Mouse (Mus musculus): ENCODE measurements around the gene Map3k1.

Gene Map3k1

GRCm38 (mm10) chr13:111808637-111809465, at the start of gene Map3k1:
Map3k1 (minus strand) TSS chr13:111808993.
- peak in 1 of 2 experiments; percentile 53 for DNase-seq (ENCODE audit: low read depth in 1 of 2, low spot score in 2 of 2)

GRCm38 (mm10) chr13:111856786-111857455, 48.1 kb upstream of the Map3k1 start:
- DNase-seq (ENCODE audit: low read depth in 1 of 2, low spot score in 2 of 2) = no peak

GRCm38 (mm10) chr13:111856232-111856631, 47.4 kb upstream of the Map3k1 start:
- no peak for DNase-seq (ENCODE audit: low read depth in 1 of 2, low spot score in 2 of 2)

- DNase-seq (ENCODE audit: low read depth in 1 of 2, low spot score in 2 of 2) = no peak
These were observed 43.8 kb upstream of the Map3k1 start for GRCm38 (mm10) chr13:111852451-111853224.

- no peak for DNase-seq (ENCODE audit: low read depth in 1 of 2, low spot score in 2 of 2)
These were observed 41.4 kb upstream of the Map3k1 start for GRCm38 (mm10) chr13:111850046-111850837.

GRCm38 (mm10) chr13:111845471-111845870, 36.7 kb upstream of the Map3k1 start:
- DNase-seq (ENCODE audit: low read depth in 1 of 2, low spot score in 2 of 2) = no peak

GRCm38 (mm10) chr13:111844313-111844712, 35.5 kb upstream of the Map3k1 start:
- DNase-seq (ENCODE audit: low read depth in 1 of 2, low spot score in 2 of 2) = no peak

- no peak for DNase-seq (ENCODE audit: low read depth in 1 of 2, low spot score in 2 of 2)
These were observed 27.0 kb upstream of the Map3k1 start for GRCm38 (mm10) chr13:111835787-111836186.

GRCm38 (mm10) chr13:111834613-111835012, 25.8 kb upstream of the Map3k1 start:
- DNase-seq (ENCODE audit: low read depth in 1 of 2, low spot score in 2 of 2) = no peak

GRCm38 (mm10) chr13:111829473-111829872, 20.7 kb upstream of the Map3k1 start:
- DNase-seq (ENCODE audit: low read depth in 1 of 2, low spot score in 2 of 2) = no peak

- no peak for DNase-seq (ENCODE audit: low read depth in 1 of 2, low spot score in 2 of 2)
These were observed 18.7 kb upstream of the Map3k1 start for GRCm38 (mm10) chr13:111827481-111827880.

- no peak for DNase-seq (ENCODE audit: low read depth in 1 of 2, low spot score in 2 of 2)
These were observed 15.4 kb upstream of the Map3k1 start for GRCm38 (mm10) chr13:111824178-111824577.

GRCm38 (mm10) chr13:111821727-111822375, 13.1 kb upstream of the Map3k1 start:
- DNase-seq (ENCODE audit: low read depth in 1 of 2, low spot score in 2 of 2) = no peak

GRCm38 (mm10) chr13:111819618-111820385, 11.0 kb upstream of the Map3k1 start:
- no peak for DNase-seq (ENCODE audit: low read depth in 1 of 2, low spot score in 2 of 2)

- no peak for DNase-seq (ENCODE audit: low read depth in 1 of 2, low spot score in 2 of 2)
These were observed 10.3 kb upstream of the Map3k1 start for GRCm38 (mm10) chr13:111819106-111819505.

GRCm38 (mm10) chr13:111818216-111818903, 9.6 kb upstream of the Map3k1 start:
- DNase-seq (ENCODE audit: low read depth in 1 of 2, low spot score in 2 of 2) = no peak

- no peak for DNase-seq (ENCODE audit: low read depth in 1 of 2, low spot score in 2 of 2)
These were observed 9.0 kb upstream of the Map3k1 start for GRCm38 (mm10) chr13:111817773-111818172.

- no peak for DNase-seq (ENCODE audit: low read depth in 1 of 2, low spot score in 2 of 2)
These were observed 7.6 kb upstream of the Map3k1 start for GRCm38 (mm10) chr13:111816431-111816830.

- no peak for DNase-seq (ENCODE audit: low read depth in 1 of 2, low spot score in 2 of 2)
These were observed 6.7 kb upstream of the Map3k1 start for GRCm38 (mm10) chr13:111815486-111815885.
